ENCODE assay signal across 8 mouse cellular contexts in the genomic region with DNA sequence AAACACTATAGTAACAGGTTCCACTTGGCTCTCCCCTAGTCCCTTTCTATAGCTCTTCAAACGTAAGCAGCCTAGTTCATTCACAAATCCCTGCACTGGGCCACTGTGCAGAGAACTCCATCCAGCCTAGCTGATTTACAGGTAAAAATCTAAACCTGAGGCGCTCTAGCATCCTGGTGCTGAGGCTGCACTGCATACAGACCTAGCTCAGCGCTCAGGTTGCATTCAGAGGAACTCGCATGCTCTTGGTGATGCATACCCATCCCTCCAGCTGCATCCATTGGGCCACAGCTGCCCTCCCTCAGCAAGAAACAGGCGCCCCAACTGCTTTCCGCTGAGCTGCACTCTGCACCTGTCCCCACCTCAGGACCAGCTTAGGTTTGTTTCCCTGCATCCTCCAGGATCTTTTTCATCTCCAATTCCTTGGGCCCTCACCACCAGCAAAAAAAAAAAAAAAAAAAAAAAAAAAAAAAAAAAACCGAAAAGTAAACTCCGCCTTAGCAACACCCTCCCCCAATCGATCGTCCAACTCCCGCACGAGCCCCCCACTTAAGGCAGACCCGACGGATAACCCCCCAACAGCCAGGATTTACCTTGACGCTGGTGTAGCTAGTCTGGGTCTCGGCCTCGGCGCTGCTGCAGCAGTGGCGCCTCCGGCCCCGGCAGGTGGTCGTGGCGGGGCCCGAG. TPM values are rescaled to one million over a fixed set of nuclear protein-coding genes. Genes with fewer than 3 reads are reported as not detected.
DNase-seq lines count a peak whose midpoint lies in the region; ATAC-seq and TF ChIP-seq lines count a peak whose summit lies in the region.

No protein-coding gene starts in this region.

- no peak for TF ChIP-seq CTCF in forebrain, postnatal 0 days (IDR thresholded peaks at IDR 0.05; ENCODE audit: low read depth)

- H3K4me1 ChIP-seq in heart, embryonic 10.5 days: peaks cover 10% of the 10 kb centered on the region; the same call in 1 of the 2 replicates
- no peaks in the 10 kb centered on the region for H3K4me1 ChIP-seq in forebrain, postnatal 0 days (ENCODE audit: insufficient read depth)
- H3K4me1 ChIP-seq in limb, embryonic 12.5 days (replicated peaks): peaks cover 7% of the 10 kb centered on the region; the same call in 1 of the 2 replicates

- H3K36me3 ChIP-seq in heart, embryonic 10.5 days: no peaks in the 10 kb centered on the region
- H3K36me3 ChIP-seq in forebrain, postnatal 0 days (ENCODE audit: insufficient read depth): no peaks in the 10 kb centered on the region
- H3K36me3 ChIP-seq in limb, embryonic 12.5 days: no peaks in the 10 kb centered on the region

- ATAC-seq in forebrain, postnatal 0 days: peak; percentile 38; the same call in 1 of the 2 replicates
- ATAC-seq in limb, embryonic 12.5 days (ENCODE audit: insufficient number of reproducible peaks, insufficient read depth, low FRiP score, low TSS enrichment, low read depth): no peak

- peak overlapping the region; percentile 94 for H3K4me2 ChIP-seq in forebrain, postnatal 0 days (ENCODE audit: low read depth)
- peak overlapping the region; percentile 99 for H3K4me2 ChIP-seq in limb, embryonic 12.5 days

- peak overlapping the region; percentile 81 for H3K4me3 ChIP-seq in heart, embryonic 10.5 days
- H3K4me3 ChIP-seq in forebrain, postnatal 0 days (ENCODE audit: low read depth, low read length): peak overlapping the region; percentile 57
- H3K4me3 ChIP-seq in limb, embryonic 12.5 days (replicated peaks): peak overlapping the region; percentile 79

- WGBS in heart, embryonic 10.5 days: 3% methylated on average over 24 of the region's 24 CpGs
- 4% methylated on average over 24 of the region's 24 CpGs for WGBS in forebrain, postnatal 0 days
- WGBS in limb, embryonic 12.5 days: 3% methylated on average over 24 of the region's 24 CpGs

- peak overlapping the region; percentile 62; the same call in 1 of the 2 replicates for H3K27ac ChIP-seq in heart, embryonic 10.5 days
- no peak overlapping the region; the same call in 1 of the 2 replicates for H3K27ac ChIP-seq in forebrain, postnatal 0 days (ENCODE audit: low read depth, low read length)
- no peak overlapping the region for H3K27ac ChIP-seq in limb, embryonic 12.5 days

- H3K27me3 ChIP-seq in heart, embryonic 10.5 days (ENCODE audit: insufficient read depth, poor library complexity, severe bottlenecking): peaks cover 56% of the 10 kb centered on the region
- peaks cover 2% of the 10 kb centered on the region; the same call in 1 of the 2 replicates for H3K27me3 ChIP-seq in forebrain, postnatal 0 days (ENCODE audit: insufficient read depth, low read length)
- H3K27me3 ChIP-seq in limb, embryonic 12.5 days: peaks cover 41% of the 10 kb centered on the region

- DNase-seq in heart, embryonic 10.5 days (ENCODE audit: low spot score): no peak
- no peak for DNase-seq in heart, postnatal 36 days
- peak; percentile 13 for DNase-seq in ZHBTc4 (ENCODE audit: low read depth, low spot score)
- DNase-seq in forebrain, postnatal 0 days: peak; percentile 36
- DNase-seq in retina, embryonic 14.5 days (ENCODE audit: low spot score): peak; percentile 16
- DNase-seq in urinary bladder, postnatal 10 days (ENCODE audit: low spot score): no peak
- no peak for DNase-seq in spleen, postnatal 14 days (ENCODE audit: low spot score in 2 of 2)

- H3K9ac ChIP-seq in forebrain, postnatal 0 days: peak overlapping the region; percentile 64
- H3K9ac ChIP-seq in limb, embryonic 12.5 days (replicated peaks): peak overlapping the region; percentile 66

- intact Hi-C loops in heart, postnatal 36 days (cut with DNase I): no loop called here

- no peaks in the 10 kb centered on the region for H3K9me3 ChIP-seq in heart, embryonic 10.5 days
- no peaks in the 10 kb centered on the region for H3K9me3 ChIP-seq in forebrain, postnatal 0 days (ENCODE audit: low read length)
- no peaks in the 10 kb centered on the region for H3K9me3 ChIP-seq in limb, embryonic 12.5 days

RNA-seq across cellular contexts. Expression of gene Pde8b, which starts 28.1 kb away (rescaled TPM):
- polyA plus RNA-seq in heart, embryonic 10.5 days (2016; fragmentation: Nextera tagmentation; extraction: Ambion mirVana): 0.63 and 0.93 TPM in 2 replicates
- 1 to 10 TPM; 3.6 to 3.7 TPM for total RNA-seq in heart, postnatal 36 days (2021)
- total RNA-seq in forebrain, postnatal 0 days (2014; rRNA removed): 15.5 and 21.1 TPM in 2 replicates
- 4.8 and 6.5 TPM in 2 replicates for polyA plus RNA-seq in forebrain, postnatal 0 days (2015; fragmentation: Nextera tagmentation; extraction: Ambion mirVana)
- 3.4 and 4.8 TPM in 2 replicates for polyA plus RNA-seq in limb, embryonic 12.5 days (2016; fragmentation: Nextera tagmentation; extraction: Ambion mirVana)

Comparison
In these comparisons a context has a peak if more than half of its experiments do, and no peak if none do; other contexts are left out.
1. DNase-seq: peak in ZHBTc4 (single experiment), forebrain, postnatal 0 days (single experiment) and retina, embryonic 14.5 days (single experiment); none in heart, embryonic 10.5 days (single experiment), heart, postnatal 36 days (0 of 2), urinary bladder, postnatal 10 days (single experiment) and spleen, postnatal 14 days (0 of 2).
2. Peak in every context shown above with its lines, with median percentiles within 50 percentile points of each other: H3K4me3 ChIP-seq.